Mouse (Mus musculus): Measurements from ENCODE around the gene Cntn5.

DNA sequence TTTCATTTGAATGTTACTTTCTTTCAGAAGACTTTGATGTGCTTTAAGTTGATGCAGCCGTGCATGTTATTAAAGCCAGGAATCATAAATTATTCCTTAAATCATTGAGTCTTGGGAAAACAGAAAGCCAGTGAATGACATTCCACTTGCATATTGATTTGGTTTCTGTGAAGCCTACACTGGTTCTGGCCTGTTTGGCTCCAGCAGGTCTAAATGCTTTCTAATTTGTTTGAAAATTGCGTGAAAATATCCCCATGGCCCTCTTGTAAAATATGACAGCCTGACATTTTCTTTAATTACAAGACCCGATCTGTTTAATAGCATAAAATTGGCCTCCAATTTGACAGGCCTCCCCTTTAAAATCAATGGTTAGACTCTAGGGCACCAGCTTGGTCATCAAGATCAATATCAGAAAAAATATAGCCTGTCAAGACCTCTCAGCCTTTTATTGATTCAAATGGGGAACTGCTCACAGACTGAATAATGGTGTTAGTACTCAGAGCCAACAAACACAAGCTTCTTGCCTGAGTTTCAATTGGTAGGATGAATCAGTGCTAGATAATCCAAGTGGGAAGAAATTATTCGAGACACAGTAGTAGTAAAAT, 247.3 kb downstream of the Cntn5 start:
- TF ChIP-seq CTCF (IDR thresholded peaks at IDR 0.05; ENCODE audit: borderline replicate concordance, insufficient read depth, low read length), result no peak
- TF ChIP-seq POLR2A (IDR thresholded peaks at IDR 0.05; ENCODE audit: low read depth, low read length), result no peak
